Mouse (Mus musculus) cerebellum, adult 2 months (tissue): ENCODE measurements at regions not wholly inside any gene's neighbourhood (a gene's known extent, or its start where the extent isn't known, plus 50 kb on each side); places are given as distances from the start of the nearest gene placed in this dataset.

Source experiments
- CTCF ChIP-seq: fragments of 200-500 bp; IDR thresholded peaks from 2 replicates; pipeline ENCODE4 v1.5.1; 2011; ENCODE audit warnings: low read depth, mild to moderate bottlenecking, control low read depth, low read length, moderate library complexity, borderline replicate concordance; ENCODE audit not compliant: insufficient read depth
- POLR2A ChIP-seq: fragments of 200-500 bp; IDR thresholded peaks from 2 replicates; pipeline ENCODE4 v1.6.1; 2011; ENCODE audit warnings: low read length, control low read depth, borderline replicate concordance; ENCODE audit not compliant: insufficient read depth

- no peak for TF ChIP-seq CTCF
- no peak for TF ChIP-seq POLR2A
These were observed 167.7 kb upstream of the Fam3c start for GRCm38 (mm10) chr6:22523582-22524234.
